Mouse (Mus musculus) heart, adult 2 months (tissue): Measurements from ENCODE around the gene 1700042G07Rik. TPM values are rescaled to one million over a fixed set of nuclear protein-coding genes. Genes with fewer than 3 reads are reported as not detected.
A peak's percentile ranks its signal among the peaks of the same experiment; 100 is the strongest.

Source experiments
- DNase-seq, 2 experiments: peaks; one replicate each; pipeline ENCODE4 v3.0.0; 2021
- H3K27ac ChIP-seq: fragments of 200-600 bp; 2 replicates; pipeline ENCODE4 v1.8.1; 2022
- H3K27me3 ChIP-seq: fragments of 200-500 bp; 2 replicates; pipeline ENCODE4 v1.6.1; 2012; ENCODE audit warnings: mild to moderate bottlenecking, low read length, inconsistent platforms, mixed read lengths; ENCODE audit not compliant: control insufficient read depth, insufficient read depth
- H3K36me3 ChIP-seq: fragments of 200-500 bp; 2 replicates; pipeline ENCODE4 v1.6.1; 2012; ENCODE audit warnings: low read length, inconsistent platforms; ENCODE audit not compliant: control insufficient read depth, insufficient read depth
- H3K4me1 ChIP-seq: fragments of 200-500 bp; 2 replicates; pipeline ENCODE4 v1.6.1; 2011; ENCODE audit warnings: low read length; ENCODE audit not compliant: control insufficient read depth, insufficient read depth
- H3K4me3 ChIP-seq: fragments of 200-600 bp; 2 replicates; pipeline ENCODE4 v1.8.1; 2022
- H3K79me2 ChIP-seq: fragments of 200-500 bp; replicated peaks from 2 replicates; pipeline ENCODE4 v1.6.1; 2012; ENCODE audit warnings: mild to moderate bottlenecking, inconsistent platforms, low read length, moderate library complexity, mixed read lengths; ENCODE audit not compliant: control insufficient read depth, insufficient read depth
- H3K9ac ChIP-seq: fragments of 200-500 bp; 2 replicates; pipeline ENCODE4 v1.6.1; 2012; ENCODE audit warnings: low read depth, mild to moderate bottlenecking, control low read depth, inconsistent platforms, low read length, mixed read lengths
- CTCF ChIP-seq: fragments of 200-600 bp; IDR thresholded peaks from 2 replicates; pipeline ENCODE4 v1.8.1; 2022; ENCODE audit warnings: antibody characterized with exemption, mild to moderate bottlenecking, moderate library complexity
- EP300 ChIP-seq: fragments of 200-500 bp; IDR thresholded peaks from 2 replicates; pipeline ENCODE4 v1.6.1; 2011; ENCODE audit warnings: low read depth, low read length, control low read depth; ENCODE audit not compliant: insufficient read depth
- POLR2A ChIP-seq: fragments of 200-500 bp; IDR thresholded peaks from 2 replicates; pipeline ENCODE4 v1.6.1; 2011; ENCODE audit warnings: mild to moderate bottlenecking, low read depth, low read length, control low read depth; ENCODE audit not compliant: insufficient read depth
- WGBS: fragments of 180-500 bp; shearing (Covaris S2); methylation state at CpG from one replicate; pipeline ENCODE4 v1.1.7; 2018; 5-methylcytosine and 5-hydroxymethylcytosine counted together
- intact Hi-C: fragments of 180-260 bp; cut with DNase I; formaldehyde crosslinking; loops from one replicate; pipeline ENCODE4 v1.15.1; 2025
- polyA plus RNA-seq: library from polyadenylated mRNA; depleted of rRNA; stranded (reverse); fragments of >200 nt; gene quantifications from 2 replicates; pipeline ENCODE4 v1.2.3, GENCODE M21; 2012
- total RNA-seq, 2 experiments: library from RNA; stranded (reverse); gene quantifications; 2 replicates each; pipeline ENCODE4 v1.2.3; 2021

Gene 1700042G07Rik
- total and polyA plus RNA-seq, 3 experiments, result 0.45 TPM; not detected in 2

DNA sequence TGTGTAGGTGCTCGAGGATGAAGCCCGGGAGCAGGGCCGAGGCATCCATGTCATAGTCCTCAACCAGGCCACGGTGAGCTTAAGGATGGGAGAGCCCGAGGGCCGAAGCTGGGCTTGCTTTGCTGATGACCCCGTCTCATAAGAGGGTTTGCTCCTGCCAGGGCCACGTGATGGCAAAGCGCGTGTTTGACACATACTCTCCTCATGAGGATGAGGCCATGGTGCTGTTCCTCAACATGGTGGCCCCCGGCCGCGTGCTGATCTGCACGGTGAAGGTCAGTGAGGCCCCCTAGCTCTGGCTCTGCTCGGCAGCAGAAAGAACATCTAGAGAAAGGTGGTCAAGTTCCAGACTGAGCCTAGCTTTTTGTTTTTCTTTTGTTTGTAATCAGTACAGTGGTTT lies 20.5 kb upstream of the 1700042G07Rik start:
- TF ChIP-seq POLR2A, result no peak
- TF ChIP-seq EP300, result no peak
- TF ChIP-seq CTCF, result no peak
- intact Hi-C loops, result no loop called here
- DNase-seq, result no peak
- Histone ChIP-seq H3K27me3 (no peaks in the 10 kb centered on the region), H3K79me2 (0 out of 2 replicates have a peak, but pooled peaks cover 2% of the 10 kb centered on the region), H3K4me3 (no peak overlapping the region), H3K4me1 (peaks cover 2% of the 10 kb centered on the region), H3K36me3 (no peaks in the 10 kb centered on the region), H3K9ac (no peak overlapping the region), H3K27ac (no peak overlapping the region)
- 92% methylated on average over 15 of the region's 15 CpGs for WGBS

- Histone ChIP-seq H3K4me1 (peaks cover 7% of the 10 kb centered on the region), H3K9ac (no peak overlapping the region), H3K36me3 (no peaks in the 10 kb centered on the region), H3K4me3 (no peak overlapping the region), H3K27ac (no peak overlapping the region), H3K79me2 (no peaks in the 10 kb centered on the region), H3K27me3 (no peaks in the 10 kb centered on the region)
- no peak for DNase-seq
- intact Hi-C loops, result no loop called here
- WGBS, result 86% methylated on average over 2 of the region's 2 CpGs
- TF ChIP-seq EP300, result no peak
- TF ChIP-seq POLR2A, result no peak
- TF ChIP-seq CTCF, result no peak
Observed at GRCm38 (mm10) chr4:116157882-116158281, 15.3 kb upstream of the 1700042G07Rik start.

- no peaks in the 10 kb centered on the region for H3K27me3 ChIP-seq
- no peaks in the 10 kb centered on the region for H3K36me3 ChIP-seq
- intact Hi-C loops, result no loop called here
- TF ChIP-seq POLR2A, result no peak
- peak; percentile 59 for TF ChIP-seq CTCF
- no peak overlapping the region for H3K4me3 ChIP-seq
- H3K79me2 ChIP-seq, result no peaks in the 10 kb centered on the region
- H3K27ac ChIP-seq, result no peak overlapping the region
- DNase-seq, result no peak
- H3K4me1 ChIP-seq, result peaks cover 7% of the 10 kb centered on the region
- WGBS, result 52% methylated on average over 3 of the region's 3 CpGs
- H3K9ac ChIP-seq, result no peak overlapping the region
Observed at GRCm38 (mm10) chr4:116159912-116160311, 13.3 kb upstream of the 1700042G07Rik start.

- H3K4me3 ChIP-seq, result no peak overlapping the region
- peaks cover 7% of the 10 kb centered on the region for H3K4me1 ChIP-seq
- TF ChIP-seq POLR2A (no peak), CTCF (no peak), EP300 (no peak)
- WGBS, result 31% methylated on average over 3 of the region's 3 CpGs
- H3K79me2 ChIP-seq, result no peaks in the 10 kb centered on the region
- no peaks in the 10 kb centered on the region for H3K27me3 ChIP-seq
- H3K9ac ChIP-seq, result no peak overlapping the region
- no peak for DNase-seq
- no peak overlapping the region for H3K27ac ChIP-seq
- intact Hi-C loops, result no loop called here
- H3K36me3 ChIP-seq, result no peaks in the 10 kb centered on the region
Observed at GRCm38 (mm10) chr4:116160769-116161168, 12.4 kb upstream of the 1700042G07Rik start.

DNA sequence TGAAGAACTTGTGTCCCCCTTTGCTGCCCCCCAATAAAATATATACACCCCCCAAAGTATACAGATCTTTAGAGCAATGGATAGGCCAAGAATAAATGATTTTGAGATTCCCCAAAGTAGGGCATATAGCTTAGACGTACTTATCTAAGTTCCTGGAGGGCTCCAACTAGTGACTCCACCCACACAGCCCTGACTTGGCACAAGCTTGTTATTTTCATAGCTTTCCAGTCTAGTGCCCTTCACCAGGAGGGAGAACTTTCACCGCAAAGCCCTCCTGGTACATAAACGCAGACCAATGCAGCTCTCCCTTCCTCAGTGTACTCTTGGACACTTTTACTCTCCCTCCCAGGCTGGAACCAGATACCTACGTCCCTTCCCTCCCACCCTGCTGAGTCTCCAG lies 11.0 kb upstream of the 1700042G07Rik start:
- Histone ChIP-seq H3K79me2 (no peaks in the 10 kb centered on the region), H3K36me3 (no peaks in the 10 kb centered on the region), H3K27ac (no peak overlapping the region), H3K9ac (no peak overlapping the region), H3K4me1 (peaks cover 7% of the 10 kb centered on the region), H3K4me3 (no peak overlapping the region), H3K27me3 (no peaks in the 10 kb centered on the region)
- intact Hi-C loops, result no loop called here
- 41% methylated on average over 4 of the region's 4 CpGs for WGBS
- no peak for DNase-seq
- TF ChIP-seq EP300 (no peak), CTCF (no peak), POLR2A (no peak)

- no peak for DNase-seq
- 84% methylated on average over 2 of the region's 2 CpGs for WGBS
- Histone ChIP-seq H3K27me3 (no peaks in the 10 kb centered on the region), H3K9ac (no peak overlapping the region), H3K36me3 (no peaks in the 10 kb centered on the region), H3K4me3 (no peak overlapping the region), H3K79me2 (no peaks in the 10 kb centered on the region), H3K4me1 (peaks cover 10% of the 10 kb centered on the region), H3K27ac (no peak overlapping the region)
- intact Hi-C loops, result no loop called here
- TF ChIP-seq EP300, result no peak
- no peak for TF ChIP-seq POLR2A
- TF ChIP-seq CTCF, result no peak
Observed at GRCm38 (mm10) chr4:116164759-116165554, 8.2 kb upstream of the 1700042G07Rik start.
